Mouse (Mus musculus): Measurements from ENCODE around the gene Nucks1. TPM values are rescaled to one million over a fixed set of nuclear protein-coding genes. Genes with fewer than 3 reads are reported as not detected.

Nucks1 gene
- 62.6 and 67.1 TPM in 2 replicates for polyA plus RNA-seq (2014; fragmentation: Nextera tagmentation; extraction: Ambion mirVana)

GRCm38 (mm10) chr1:131910001-131910648 is at the start of gene Nucks1:
Gene Nucks1, plus strand, starts transcription at chr1:131910534.
- no peaks in the 10 kb centered on the region for H3K4me1 ChIP-seq (ENCODE audit: control insufficient read depth, insufficient read depth, low read length)
- peak within 1 kb of the TSS; percentile 90 for H3K4me3 ChIP-seq (ENCODE audit: low read depth, low read length)
- ATAC-seq (replicated peaks; ENCODE audit: insufficient number of reproducible peaks, low FRiP score, low TSS enrichment, low read depth) (peak; percentile 98), DNase-seq (ENCODE audit: low spot score) (peak; percentile 99)
- H3K27ac ChIP-seq (replicated peaks; ENCODE audit: low read depth, low read length) = peak within 1 kb of the TSS; percentile 95
- H3K9ac ChIP-seq (replicated peaks; ENCODE audit: low read length) = peak within 1 kb of the TSS; percentile 97
- no peaks in the 10 kb centered on the region for H3K36me3 ChIP-seq (replicated peaks; ENCODE audit: control insufficient read depth, insufficient read depth, low read depth, low read length)
- peak within 1 kb of the TSS; percentile 74 for H3K4me2 ChIP-seq (ENCODE audit: low read depth, low read length)
- under 1% methylated on average over 31 of the region's 35 CpGs for WGBS
- no peaks in the 10 kb centered on the region for H3K9me3 ChIP-seq (replicated peaks; ENCODE audit: control insufficient read depth, low read length)
- H3K27me3 ChIP-seq (ENCODE audit: control insufficient read depth, insufficient read depth, low read length) = no peaks in the 10 kb centered on the region

DNA sequence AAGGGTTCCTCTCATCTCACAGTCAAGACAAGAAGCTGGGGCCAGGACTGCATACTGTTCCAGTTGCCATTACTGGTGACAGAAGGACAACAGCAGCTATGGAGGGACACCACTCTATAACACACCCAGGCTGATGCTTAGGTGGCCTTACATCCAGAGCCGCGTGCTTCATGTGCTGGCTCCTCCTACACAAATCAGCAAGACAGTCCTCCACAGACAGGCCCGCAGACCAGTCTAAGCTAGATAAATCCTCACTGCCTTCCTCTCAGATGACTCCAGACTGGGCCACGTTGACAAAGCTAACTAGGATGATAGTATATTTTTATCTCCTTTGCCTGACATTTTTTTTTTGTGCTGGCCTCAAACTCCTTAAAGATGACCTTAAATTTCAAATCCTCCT is 48.5 kb upstream of the Nucks1 start:
- whole genome bisulfite sequencing = 87% methylated on average over 4 of the region's 4 CpGs
- Histone ChIP-seq H3K4me2 (ENCODE audit: low read depth, low read length) (no peak overlapping the region), H3K4me1 (ENCODE audit: control insufficient read depth, insufficient read depth, low read length) (no peaks in the 10 kb centered on the region), H3K9me3 (replicated peaks; ENCODE audit: control insufficient read depth, low read length) (no peaks in the 10 kb centered on the region), H3K36me3 (replicated peaks; ENCODE audit: control insufficient read depth, insufficient read depth, low read depth, low read length) (no peaks in the 10 kb centered on the region), H3K9ac (replicated peaks; ENCODE audit: low read length) (no peak overlapping the region), H3K27me3 (ENCODE audit: control insufficient read depth, insufficient read depth, low read length) (no peaks in the 10 kb centered on the region), H3K27ac (replicated peaks; ENCODE audit: low read depth, low read length) (no peak overlapping the region), H3K4me3 (ENCODE audit: low read depth, low read length) (no peak overlapping the region)
- DNase-seq (ENCODE audit: low spot score) (no peak), ATAC-seq (replicated peaks; ENCODE audit: insufficient number of reproducible peaks, low FRiP score, low TSS enrichment, low read depth) (no peak)

GRCm38 (mm10) chr1:131865596-131865995 is 44.7 kb upstream of the Nucks1 start:
- DNase-seq (ENCODE audit: low spot score) (no peak), ATAC-seq (replicated peaks; ENCODE audit: insufficient number of reproducible peaks, low FRiP score, low TSS enrichment, low read depth) (no peak)
- Histone ChIP-seq H3K36me3 (replicated peaks; ENCODE audit: control insufficient read depth, insufficient read depth, low read depth, low read length) (no peaks in the 10 kb centered on the region), H3K9me3 (replicated peaks; ENCODE audit: control insufficient read depth, low read length) (no peaks in the 10 kb centered on the region), H3K4me3 (ENCODE audit: low read depth, low read length) (no peak overlapping the region), H3K9ac (replicated peaks; ENCODE audit: low read length) (no peak overlapping the region), H3K27ac (replicated peaks; ENCODE audit: low read depth, low read length) (no peak overlapping the region), H3K4me2 (ENCODE audit: low read depth, low read length) (no peak overlapping the region), H3K27me3 (ENCODE audit: control insufficient read depth, insufficient read depth, low read length) (peaks cover 2% of the 10 kb centered on the region; the same call in 1 of the 2 replicates), H3K4me1 (ENCODE audit: control insufficient read depth, insufficient read depth, low read length) (no peaks in the 10 kb centered on the region)
- 79% methylated on average over 5 of the region's 5 CpGs for WGBS

- Histone ChIP-seq H3K4me1 (ENCODE audit: control insufficient read depth, insufficient read depth, low read length) (no peaks in the 10 kb centered on the region), H3K27me3 (ENCODE audit: control insufficient read depth, insufficient read depth, low read length) (peaks cover 2% of the 10 kb centered on the region; the same call in 1 of the 2 replicates), H3K4me2 (ENCODE audit: low read depth, low read length) (no peak overlapping the region), H3K36me3 (replicated peaks; ENCODE audit: control insufficient read depth, insufficient read depth, low read depth, low read length) (no peaks in the 10 kb centered on the region), H3K9ac (replicated peaks; ENCODE audit: low read length) (no peak overlapping the region), H3K9me3 (replicated peaks; ENCODE audit: control insufficient read depth, low read length) (no peaks in the 10 kb centered on the region), H3K4me3 (ENCODE audit: low read depth, low read length) (no peak overlapping the region), H3K27ac (replicated peaks; ENCODE audit: low read depth, low read length) (no peak overlapping the region)
- ATAC-seq (replicated peaks; ENCODE audit: insufficient number of reproducible peaks, low FRiP score, low TSS enrichment, low read depth) (no peak), DNase-seq (ENCODE audit: low spot score) (no peak)
- 77% methylated on average over 6 of the region's 6 CpGs for WGBS
Observed at GRCm38 (mm10) chr1:131866304-131866999, 43.9 kb upstream of the Nucks1 start.

DNA sequence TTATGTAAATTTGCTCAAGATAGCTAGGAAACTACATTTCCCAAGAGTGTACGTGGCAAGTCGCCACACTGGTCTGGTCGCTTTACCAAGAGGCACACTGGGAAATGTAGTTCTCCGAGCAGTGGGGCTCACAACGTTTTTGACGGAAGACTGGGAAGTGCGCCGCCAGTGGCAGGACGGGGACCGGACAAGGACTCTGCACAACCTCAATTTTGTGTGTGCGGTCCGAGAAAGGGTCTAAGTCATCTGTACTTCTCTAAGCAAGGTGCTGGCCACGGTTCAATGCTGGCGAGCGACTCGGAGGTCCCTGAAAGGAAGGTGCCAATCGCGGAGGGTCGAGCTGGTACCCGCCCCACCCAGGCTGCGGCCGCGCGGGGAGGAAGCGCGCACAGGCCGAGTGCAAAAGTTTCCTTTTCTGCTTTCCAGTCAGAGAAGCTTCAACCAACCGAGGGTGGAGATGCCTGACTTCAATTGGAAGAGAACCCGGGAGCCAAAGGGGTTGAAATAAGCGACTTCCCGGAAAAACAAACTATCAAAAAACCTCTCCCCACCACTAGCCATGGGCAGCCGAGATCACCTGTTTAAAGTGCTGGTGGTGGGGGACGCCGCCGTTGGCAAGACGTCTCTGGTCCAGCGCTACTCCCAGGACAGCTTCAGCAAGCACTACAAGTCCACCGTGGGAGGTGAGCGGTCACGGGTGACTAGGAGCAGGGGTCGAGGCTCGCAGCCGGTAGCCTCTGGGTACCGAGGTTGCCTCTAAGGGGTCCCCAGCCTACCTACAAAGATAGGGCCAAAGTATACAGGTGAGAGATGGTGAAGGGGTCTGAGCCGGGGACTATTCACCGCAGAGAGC is 43.0 kb upstream of the Nucks1 start, which contains the start of gene Rab29:
Gene Rab29 (plus strand): TSS at position 132 of the 853 bp plus-strand sequence.
- peak within 1 kb of the TSS; percentile 53 for H3K4me3 ChIP-seq (ENCODE audit: low read depth, low read length)
- no peak within 1 kb of the TSS for H3K27ac ChIP-seq (replicated peaks; ENCODE audit: low read depth, low read length)
- H3K36me3 ChIP-seq (replicated peaks; ENCODE audit: control insufficient read depth, insufficient read depth, low read depth, low read length) = no peaks in the 10 kb centered on the region
- no peaks in the 10 kb centered on the region for H3K4me1 ChIP-seq (ENCODE audit: control insufficient read depth, insufficient read depth, low read length)
- peak; percentile 94 for ATAC-seq (replicated peaks; ENCODE audit: insufficient number of reproducible peaks, low FRiP score, low TSS enrichment, low read depth)
- H3K9ac ChIP-seq (replicated peaks; ENCODE audit: low read length) = peak within 1 kb of the TSS; percentile 40
- H3K4me2 ChIP-seq (ENCODE audit: low read depth, low read length) = peak within 1 kb of the TSS; percentile 75
- H3K27me3 ChIP-seq (ENCODE audit: control insufficient read depth, insufficient read depth, low read length) = peaks cover 2% of the 10 kb centered on the region; the same call in 1 of the 2 replicates
- peak; percentile 96 for DNase-seq (ENCODE audit: low spot score)
- WGBS = under 1% methylated on average over 46 of the region's 46 CpGs
- H3K9me3 ChIP-seq (replicated peaks; ENCODE audit: control insufficient read depth, low read length) = no peaks in the 10 kb centered on the region

- Histone ChIP-seq H3K36me3 (replicated peaks; ENCODE audit: control insufficient read depth, insufficient read depth, low read depth, low read length) (no peaks in the 10 kb centered on the region), H3K9me3 (replicated peaks; ENCODE audit: control insufficient read depth, low read length) (no peaks in the 10 kb centered on the region), H3K9ac (replicated peaks; ENCODE audit: low read length) (peak overlapping the region; percentile 40; the same call in 1 of the 2 replicates), H3K4me1 (ENCODE audit: control insufficient read depth, insufficient read depth, low read length) (no peaks in the 10 kb centered on the region), H3K4me3 (ENCODE audit: low read depth, low read length) (peak overlapping the region; percentile 53), H3K4me2 (ENCODE audit: low read depth, low read length) (peak overlapping the region; percentile 75), H3K27me3 (ENCODE audit: control insufficient read depth, insufficient read depth, low read length) (peaks cover 2% of the 10 kb centered on the region; the same call in 1 of the 2 replicates), H3K27ac (replicated peaks; ENCODE audit: low read depth, low read length) (no peak overlapping the region)
- ATAC-seq (replicated peaks; ENCODE audit: insufficient number of reproducible peaks, low FRiP score, low TSS enrichment, low read depth) (peak; percentile 25; the same call in 1 of the 2 replicates), DNase-seq (ENCODE audit: low spot score) (peak; percentile 4)
- WGBS = 21% methylated on average over 10 of the region's 10 CpGs
Observed at GRCm38 (mm10) chr1:131867946-131868290, 42.4 kb upstream of the Nucks1 start.

- DNase-seq (ENCODE audit: low spot score) (no peak), ATAC-seq (replicated peaks; ENCODE audit: insufficient number of reproducible peaks, low FRiP score, low TSS enrichment, low read depth) (no peak)
- Histone ChIP-seq H3K9ac (replicated peaks; ENCODE audit: low read length) (no peak overlapping the region), H3K4me1 (ENCODE audit: control insufficient read depth, insufficient read depth, low read length) (no peaks in the 10 kb centered on the region), H3K4me2 (ENCODE audit: low read depth, low read length) (no peak overlapping the region), H3K4me3 (ENCODE audit: low read depth, low read length) (no peak overlapping the region), H3K36me3 (replicated peaks; ENCODE audit: control insufficient read depth, insufficient read depth, low read depth, low read length) (no peaks in the 10 kb centered on the region), H3K9me3 (replicated peaks; ENCODE audit: control insufficient read depth, low read length) (no peaks in the 10 kb centered on the region), H3K27me3 (ENCODE audit: control insufficient read depth, insufficient read depth, low read length) (peaks cover 2% of the 10 kb centered on the region; the same call in 1 of the 2 replicates), H3K27ac (replicated peaks; ENCODE audit: low read depth, low read length) (no peak overlapping the region)
- whole genome bisulfite sequencing = 74% methylated on average over 2 of the region's 2 CpGs
Observed at GRCm38 (mm10) chr1:131869561-131869960, 40.8 kb upstream of the Nucks1 start.
